In genomic region chr5:150652578-150652977, GRCm38 (mm10) we compare ENCODE assay signal across 20 mouse cellular contexts.
"Had no signal": no experiment of that assay in that cellular context is flagged by ENCODE, and none has a peak within 500 bp of the region (broad histone marks: within the 10 kb centered on the region; RNA-seq: fewer than 3 reads in every experiment).

No protein-coding gene starts in this region.

- H3K4me2 ChIP-seq: lung, embryonic 14.5 days; midbrain, embryonic 12.5 days; neural tube, embryonic 13.5 days; neural tube, embryonic 15.5 days; stomach, embryonic 15.5 days had no signal

- H3K9ac ChIP-seq: lung, embryonic 14.5 days; midbrain, embryonic 12.5 days; neural tube, embryonic 13.5 days; neural tube, embryonic 15.5 days; stomach, embryonic 15.5 days had no signal

- ATAC-seq: midbrain, embryonic 16.5 days had no signal

- H3K9me3 ChIP-seq: midbrain, embryonic 10.5 days; midbrain, embryonic 12.5 days; neural tube, embryonic 13.5 days; neural tube, embryonic 15.5 days; stomach, embryonic 15.5 days had no signal

- H3K27ac ChIP-seq: midbrain, embryonic 10.5 days; midbrain, embryonic 12.5 days; neural tube, embryonic 13.5 days; neural tube, embryonic 15.5 days; stomach, embryonic 15.5 days; stomach, postnatal 0 days had no signal

- H3K4me3 ChIP-seq: midbrain, embryonic 10.5 days; midbrain, embryonic 12.5 days; myocyte; neural tube, embryonic 13.5 days; neural tube, embryonic 15.5 days; stomach, embryonic 15.5 days had no signal

- DNase-seq: lung, adult 18-20 months; lung, embryonic 14.5 days; lung, postnatal 10 days; lung, postnatal 4 days; midbrain, embryonic 14.5 days; retina, postnatal 1 day; right cerebral cortex, adult 18-20 months; right cerebral cortex, postnatal 25 days; right cerebral cortex, postnatal 4 days; thymus, adult 2 months; thymus, postnatal 25 days; thymus, postnatal 4 days had no signal

- H3K27me3 ChIP-seq: midbrain, embryonic 12.5 days; neural tube, embryonic 13.5 days; neural tube, embryonic 15.5 days; stomach, embryonic 15.5 days had no signal
